ENCODE assay signal across 10 mouse cellular contexts in genomic region chr17:79230653-79231489, GRCm38 (mm10).
A peak's percentile ranks its signal among the peaks of the same experiment; 100 is the strongest.
DNase-seq lines count a peak whose midpoint lies in the region; ATAC-seq and TF ChIP-seq lines count a peak whose summit lies in the region.
"Had no signal": no experiment of that assay in that cellular context is flagged by ENCODE, and none has a peak within 500 bp of the region (broad histone marks: within the 10 kb centered on the region; RNA-seq: fewer than 3 reads in every experiment).

No protein-coding gene starts in this region.

- no peaks in the 10 kb centered on the region for H3K36me3 ChIP-seq in kidney, postnatal 0 days (ENCODE audit: insufficient read depth, low read length)
- H3K36me3 ChIP-seq in forebrain, embryonic 15.5 days, result no peaks in the 10 kb centered on the region
- H3K36me3 ChIP-seq: embryonic facial prominence, embryonic 13.5 days; limb, embryonic 15.5 days had no signal

- H3K9ac ChIP-seq in kidney, postnatal 0 days (ENCODE audit: low read depth, low read length), result no peak overlapping the region
- H3K9ac ChIP-seq in forebrain, embryonic 15.5 days (replicated peaks), result no peak overlapping the region; the same call in 1 of the 2 replicates
- H3K9ac ChIP-seq: embryonic facial prominence, embryonic 13.5 days; limb, embryonic 15.5 days had no signal

- DNase-seq in kidney, postnatal 0 days (ENCODE audit: low spot score), result peak; percentile 31
- no peak for DNase-seq in kidney, postnatal 14 days
- DNase-seq in left cerebral cortex, adult 2 months (ENCODE audit: extremely low spot score in 1 of 2, low spot score in 2 of 2), result peak; percentile 49 to 52
- DNase-seq in retina, embryonic 14.5 days (ENCODE audit: low spot score), result peak; percentile 37
- no peak for DNase-seq in heart, postnatal 25 days (ENCODE audit: low spot score)
- no peak for DNase-seq in cerebellum, adult 2 months
- DNase-seq in T-cell, adult 2 months (ENCODE audit: low spot score), result no peak

- no peak overlapping the region for H3K27ac ChIP-seq in kidney, postnatal 0 days
- H3K27ac ChIP-seq in forebrain, embryonic 15.5 days (replicated peaks), result peak overlapping the region; percentile 35; the same call in 1 of the 2 replicates
- H3K27ac ChIP-seq in left cerebral cortex, adult 2 months, result peak overlapping the region; percentile 72
- no peak overlapping the region for H3K27ac ChIP-seq in cerebellum, adult 2 months (ENCODE audit: insufficient read depth, low read length)
- H3K27ac ChIP-seq: embryonic facial prominence, embryonic 13.5 days; limb, embryonic 15.5 days had no signal

- no peak for TF ChIP-seq POLR2A in cerebellum, adult 2 months (IDR thresholded peaks at IDR 0.05; ENCODE audit: borderline replicate concordance, insufficient read depth, low read length)

- TF ChIP-seq CTCF in kidney, postnatal 0 days (IDR thresholded peaks at IDR 0.05; ENCODE audit: low read depth), result no peak
- TF ChIP-seq CTCF in left cerebral cortex, adult 2 months (IDR thresholded peaks at IDR 0.05), result no peak
- TF ChIP-seq CTCF in cerebellum, adult 2 months (IDR thresholded peaks at IDR 0.05; ENCODE audit: borderline replicate concordance, insufficient read depth, low read depth, low read length), result no peak

- no peaks in the 10 kb centered on the region for H3K9me3 ChIP-seq in kidney, postnatal 0 days (replicated peaks; ENCODE audit: low read length)
- H3K9me3 ChIP-seq in forebrain, embryonic 15.5 days, result no peaks in the 10 kb centered on the region
- H3K9me3 ChIP-seq: embryonic facial prominence, embryonic 13.5 days; limb, embryonic 15.5 days had no signal

- WGBS in kidney, postnatal 0 days, result 50% methylated on average over 25 of the region's 25 CpGs
- WGBS in forebrain, embryonic 15.5 days, result 30% methylated on average over 25 of the region's 25 CpGs
- WGBS in cerebellum, adult 2 months, result 46% methylated on average over 25 of the region's 25 CpGs

- no peak overlapping the region for H3K4me3 ChIP-seq in kidney, postnatal 0 days (replicated peaks; ENCODE audit: low read depth, low read length)
- H3K4me3 ChIP-seq in forebrain, embryonic 15.5 days, result peak overlapping the region; percentile 27
- peak overlapping the region; percentile 45 for H3K4me3 ChIP-seq in left cerebral cortex, adult 2 months
- H3K4me3 ChIP-seq in cerebellum, adult 2 months (replicated peaks; ENCODE audit: insufficient read depth, low read depth, low read length), result no peak overlapping the region
- H3K4me3 ChIP-seq: embryonic facial prominence, embryonic 13.5 days; limb, embryonic 15.5 days had no signal

- intact Hi-C loops in left cerebral cortex, adult 2 months (cut with DNase I), result no loop called here
- intact Hi-C loops in heart, postnatal 25 days (cut with DNase I), result no loop called here

- no peaks in the 10 kb centered on the region for H3K4me1 ChIP-seq in kidney, postnatal 0 days (replicated peaks; ENCODE audit: insufficient read depth, low read length)
- H3K4me1 ChIP-seq in forebrain, embryonic 15.5 days, result peaks cover 13% of the 10 kb centered on the region
- H3K4me1 ChIP-seq in cerebellum, adult 2 months (ENCODE audit: control insufficient read depth, insufficient read depth, low read length), result no peaks in the 10 kb centered on the region
- H3K4me1 ChIP-seq: embryonic facial prominence, embryonic 13.5 days; limb, embryonic 15.5 days had no signal

- peak overlapping the region; percentile 36 for H3K4me2 ChIP-seq in kidney, postnatal 0 days (ENCODE audit: low read length)
- H3K4me2 ChIP-seq in forebrain, embryonic 15.5 days (replicated peaks), result peak overlapping the region; percentile 39
- H3K4me2 ChIP-seq: embryonic facial prominence, embryonic 13.5 days; limb, embryonic 15.5 days had no signal

- H3K27me3 ChIP-seq in kidney, postnatal 0 days (ENCODE audit: insufficient read depth, low read length), result no peaks in the 10 kb centered on the region
- H3K27me3 ChIP-seq in forebrain, embryonic 15.5 days, result no peaks in the 10 kb centered on the region
- H3K27me3 ChIP-seq in cerebellum, adult 2 months (ENCODE audit: control insufficient read depth, insufficient read depth, low read length), result no peaks in the 10 kb centered on the region
- H3K27me3 ChIP-seq: embryonic facial prominence, embryonic 13.5 days; limb, embryonic 15.5 days had no signal

- ATAC-seq in kidney, postnatal 0 days (replicated peaks; ENCODE audit: low FRiP score, low read depth), result no peak
- ATAC-seq in forebrain, embryonic 15.5 days (replicated peaks), result peak; percentile 95

Comparison
In these comparisons a context has a peak if more than half of its experiments do, and no peak if none do; other contexts are left out.
1. DNase-seq: peak in kidney, postnatal 0 days (single experiment), left cerebral cortex, adult 2 months (2 of 2) and retina, embryonic 14.5 days (single experiment); none in kidney, postnatal 14 days (single experiment), heart, postnatal 25 days (single experiment), cerebellum, adult 2 months (0 of 2) and T-cell, adult 2 months (single experiment).
2. H3K27ac ChIP-seq: peak in forebrain, embryonic 15.5 days (single experiment) and left cerebral cortex, adult 2 months (single experiment); none in kidney, postnatal 0 days (single experiment) and cerebellum, adult 2 months (single experiment).
3. H3K4me3 ChIP-seq: peak in forebrain, embryonic 15.5 days (single experiment) and left cerebral cortex, adult 2 months (single experiment); none in kidney, postnatal 0 days (single experiment) and cerebellum, adult 2 months (single experiment).